Mouse (Mus musculus) thymus, adult 2 months (tissue): ENCODE measurements around the gene Sh3bp5l.

Source experiments
- CTCF ChIP-seq: fragments of 200-500 bp; IDR thresholded peaks from 2 replicates; pipeline ENCODE4 v1.5.1; 2012; ENCODE audit warnings: mild to moderate bottlenecking, control low read depth, low read length, moderate library complexity, borderline replicate concordance; ENCODE audit not compliant: control insufficient read depth, poor library complexity, insufficient read depth; ENCODE audit errors: extremely low read depth
- POLR2A ChIP-seq: fragments of 200-500 bp; IDR thresholded peaks from 2 replicates; pipeline ENCODE4 v1.6.1; 2012; ENCODE audit warnings: mild to moderate bottlenecking, low read length, control low read depth, moderate library complexity; ENCODE audit not compliant: control insufficient read depth, poor library complexity, insufficient read depth; ENCODE audit errors: extremely low read depth

GRCm38 (mm10) chr11:58322824-58323569, 7.5 kb upstream of the Sh3bp5l start:
- TF ChIP-seq CTCF (0 out of 2 replicates have a peak, but pooled peaks have one; percentile 9), POLR2A (peak; percentile 70)
